ENCODE assay signal across 8 mouse cellular contexts in the genomic region with DNA sequence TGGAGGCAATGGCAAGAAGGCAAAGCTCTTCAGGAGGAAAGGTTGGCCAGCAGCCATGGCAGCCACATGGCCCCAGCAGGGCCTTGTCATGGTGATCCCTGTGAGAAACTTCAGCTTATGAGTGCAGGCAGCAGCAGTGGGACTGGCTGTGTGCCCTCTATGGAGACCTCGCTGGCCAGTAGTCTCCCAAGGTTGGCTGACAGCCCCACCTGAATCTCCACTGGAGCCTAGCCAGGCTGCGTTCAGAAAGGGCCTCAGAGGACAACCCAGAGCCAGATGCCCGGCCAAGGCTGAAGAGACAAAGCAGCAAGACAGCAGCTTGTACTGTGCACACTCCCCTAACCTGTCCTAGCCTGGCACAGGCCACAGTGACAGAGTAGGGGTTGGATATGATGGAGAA. TPM values are rescaled to one million over a fixed set of nuclear protein-coding genes. Genes with fewer than 3 reads are reported as not detected.
DNase-seq lines count a peak whose midpoint lies in the region; ATAC-seq and TF ChIP-seq lines count a peak whose summit lies in the region.
"Had no signal": no experiment of that assay in that cellular context is flagged by ENCODE, and none has a peak within 500 bp of the region (broad histone marks: within the 10 kb centered on the region; RNA-seq: fewer than 3 reads in every experiment).

No protein-coding gene starts in this region.

- peak; percentile 64; the same call in 1 of the 2 replicates for TF ChIP-seq EP300 in heart, adult 2 months (IDR thresholded peaks at IDR 0.05; ENCODE audit: insufficient read depth, low read depth, low read length)

- no peak overlapping the region for H3K4me3 ChIP-seq in heart, adult 2 months
- no peak overlapping the region for H3K4me3 ChIP-seq in kidney, adult 2 months (ENCODE audit: insufficient read depth, low read depth, low read length)

- H3K79me2 ChIP-seq in heart, adult 2 months (replicated peaks; ENCODE audit: control insufficient read depth, insufficient read depth, low read length) = no peaks in the 10 kb centered on the region

- peaks cover 2% of the 10 kb centered on the region; the same call in 1 of the 2 replicates for H3K36me3 ChIP-seq in heart, adult 2 months (ENCODE audit: control insufficient read depth, insufficient read depth, low read length)
- H3K36me3 ChIP-seq in kidney, adult 2 months (ENCODE audit: control insufficient read depth, insufficient read depth, low read length) = no peaks in the 10 kb centered on the region

- no peak for TF ChIP-seq CTCF in Patski (IDR thresholded peaks at IDR 0.05)
- no peak for TF ChIP-seq CTCF in heart, adult 2 months (IDR thresholded peaks at IDR 0.05)
- no peak for TF ChIP-seq CTCF in kidney, adult 2 months (conservative IDR thresholded peaks at IDR 0.05; ENCODE audit: insufficient read depth, insufficient read length, low read depth, low read length)

- intact Hi-C loops in heart, adult 2 months (cut with DNase I) = loop anchor here (2.0 kb wide), 1 partner anchor 18 kb away; no protein-coding TSS in a partner anchor

- in situ Hi-C loops in Patski (cut with MboI; ENCODE audit: low pct_unique_long_range_greater_than_20kb) = no loop called here

- POLR2A ChIA-PET in Patski (lab: Charles Lee) = interaction anchor here (1.2 to 2.2 kb wide), 3 partner anchors 19 to 47 kb away, joined by 4 to 5 read pairs (median 5); partner anchors contain the start of gene Slc25a10

- no peak for TF ChIP-seq POLR2A in heart, adult 2 months (IDR thresholded peaks at IDR 0.05; ENCODE audit: insufficient read depth, low read depth, low read length)
- TF ChIP-seq POLR2A in kidney, adult 2 months (IDR thresholded peaks at IDR 0.05; ENCODE audit: low read depth, low read length) = no peak

- CTCF ChIA-PET in Patski (lab: Charles Lee) = interaction anchor here (0.8 to 1.0 kb wide), 2 partner anchors 18 to 41 kb away, joined by 3 to 5 read pairs; no protein-coding TSS in a partner anchor

- peak; percentile 6 for ATAC-seq in Patski
- peak; percentile 55; the same call in 1 of the 2 replicates for ATAC-seq in cerebellum, adult (ENCODE audit: insufficient number of reproducible peaks, low FRiP score, low TSS enrichment)
- ATAC-seq in megakaryocyte-erythroid progenitor cell, adult 5-6 weeks (replicated peaks; ENCODE audit: low FRiP score, low TSS enrichment, poor library complexity, severe bottlenecking) = no peak

- H3K4me1 ChIP-seq in heart, adult 2 months (ENCODE audit: control insufficient read depth, insufficient read depth, low read length) = peaks cover 18% of the 10 kb centered on the region
- H3K4me1 ChIP-seq in kidney, adult 2 months (ENCODE audit: control insufficient read depth, insufficient read depth, low read length) = peaks cover 21% of the 10 kb centered on the region

- H3K9ac ChIP-seq in heart, adult 2 months (ENCODE audit: low read depth, low read length) = no peak overlapping the region
- H3K9ac ChIP-seq: liver, embryonic 14.5 days had no signal

- 35% methylated on average over 3 of the region's 3 CpGs for WGBS in heart, adult 2 months
- WGBS in kidney, adult 2 months = 25% methylated on average over 3 of the region's 3 CpGs

- peak overlapping the region; percentile 31; the same call in 1 of the 2 replicates for H3K27ac ChIP-seq in heart, adult 2 months
- peak overlapping the region; percentile 89 for H3K27ac ChIP-seq in kidney, adult 2 months (ENCODE audit: insufficient read depth, low read depth, low read length)
- H3K27ac ChIP-seq: liver, embryonic 14.5 days had no signal

- DNase-seq in Patski (ENCODE audit: low read depth, low spot score) = no peak
- DNase-seq in heart, adult 2 months = peak; percentile 77 to 88
- peak; percentile 93 for DNase-seq in kidney, adult 2 months
- peak; percentile 50 for DNase-seq in lung, postnatal 14 days
- DNase-seq in spleen, postnatal 36 days (ENCODE audit: low spot score in 2 of 2) = no peak

- H3K27me3 ChIP-seq in Patski = peaks cover 14% of the 10 kb centered on the region
- no peaks in the 10 kb centered on the region for H3K27me3 ChIP-seq in heart, adult 2 months (ENCODE audit: control insufficient read depth, insufficient read depth, low read length)
- H3K27me3 ChIP-seq in kidney, adult 2 months (replicated peaks; ENCODE audit: control insufficient read depth, insufficient read depth, low read length) = no peaks in the 10 kb centered on the region

RNA-seq across cellular contexts. Expression of gene Gcgr, which starts 8.0 kb away (rescaled TPM):
- not detected for polyA plus RNA-seq in Patski (2021)
- under 1 TPM; 0.68 to 0.73 TPM for total RNA-seq in heart, adult 2 months (2021)
- 2.1 and 2.3 TPM in 2 replicates for polyA plus RNA-seq in heart, adult 2 months (2012; rRNA removed)
- 52.8 and 77.3 TPM in 2 replicates for polyA plus RNA-seq in kidney, adult 2 months (2012; rRNA removed)
- not detected in 2 replicates for total RNA-seq in megakaryocyte-erythroid progenitor cell, adult 5-6 weeks (2014; fragmentation: Nextera tagmentation)
- not detected in 2 replicates for total RNA-seq in megakaryocyte-erythroid progenitor cell, adult 5-6 weeks (2017)

RNA-seq across cellular contexts. Expression of gene Mcrip1, which starts 11.0 kb away (rescaled TPM):
- 78.0 TPM for polyA plus RNA-seq in Patski (2021)
- total RNA-seq in heart, adult 2 months (2021) = 10 to 100 TPM; 38.5 to 43.9 TPM
- 84.9 and 97.4 TPM in 2 replicates for polyA plus RNA-seq in heart, adult 2 months (2012; rRNA removed)
- polyA plus RNA-seq in kidney, adult 2 months (2012; rRNA removed) = 129 and 131 TPM in 2 replicates
- 60.4 and 62.7 TPM in 2 replicates for total RNA-seq in megakaryocyte-erythroid progenitor cell, adult 5-6 weeks (2014; fragmentation: Nextera tagmentation)
- 18.5 and 18.8 TPM in 2 replicates for total RNA-seq in megakaryocyte-erythroid progenitor cell, adult 5-6 weeks (2017)

RNA-seq across cellular contexts. Expression of gene Ppp1r27, which starts 12.4 kb away (rescaled TPM):
- polyA plus RNA-seq in Patski (2021) = not detected
- under 1 TPM in 1 of 2 experiments, not detected in 1; 0.34 TPM for total RNA-seq in heart, adult 2 months (2021)
- 0.64 and 0.96 TPM in 2 replicates for polyA plus RNA-seq in heart, adult 2 months (2012; rRNA removed)
- polyA plus RNA-seq in kidney, adult 2 months (2012; rRNA removed) = 9.5 TPM in 1 of 2 replicates, not detected in the other
- not detected in 2 replicates for total RNA-seq in megakaryocyte-erythroid progenitor cell, adult 5-6 weeks (2014; fragmentation: Nextera tagmentation)
- total RNA-seq in megakaryocyte-erythroid progenitor cell, adult 5-6 weeks (2017) = not detected in 2 replicates
- polyA plus RNA-seq: liver, embryonic 14.5 days had no signal

RNA-seq across cellular contexts. Expression of gene P4hb, which starts 34.6 kb away (rescaled TPM):
- 661 TPM for polyA plus RNA-seq in Patski (2021)
- 100 to 1,000 TPM; 221 to 246 TPM for total RNA-seq in heart, adult 2 months (2021)
- polyA plus RNA-seq in heart, adult 2 months (2012; rRNA removed) = 115 and 174 TPM in 2 replicates
- 323 and 342 TPM in 2 replicates for polyA plus RNA-seq in kidney, adult 2 months (2012; rRNA removed)
- 236 and 270 TPM in 2 replicates for total RNA-seq in megakaryocyte-erythroid progenitor cell, adult 5-6 weeks (2014; fragmentation: Nextera tagmentation)
- 334 and 373 TPM in 2 replicates for total RNA-seq in megakaryocyte-erythroid progenitor cell, adult 5-6 weeks (2017)

RNA-seq across cellular contexts. Expression of gene Arhgdia, which starts 42.9 kb away (rescaled TPM):
- polyA plus RNA-seq in Patski (2021) = 439 TPM
- total RNA-seq in heart, adult 2 months (2021) = 100 to 1,000 TPM; 139 to 144 TPM
- 245 and 257 TPM in 2 replicates for polyA plus RNA-seq in heart, adult 2 months (2012; rRNA removed)
- 543 and 613 TPM in 2 replicates for polyA plus RNA-seq in kidney, adult 2 months (2012; rRNA removed)
- total RNA-seq in megakaryocyte-erythroid progenitor cell, adult 5-6 weeks (2014; fragmentation: Nextera tagmentation) = 248 and 334 TPM in 2 replicates
- 96.3 and 154 TPM in 2 replicates for total RNA-seq in megakaryocyte-erythroid progenitor cell, adult 5-6 weeks (2017)

Comparison
In these comparisons a context has a peak if more than half of its experiments do, and no peak if none do; other contexts are left out.
1. DNase-seq: peak in heart, adult 2 months (2 of 2), kidney, adult 2 months (single experiment) and lung, postnatal 14 days (single experiment); none in Patski (single experiment) and spleen, postnatal 36 days (0 of 2).
2. RNA of gene Gcgr, which starts 8.0 kb away (polyA plus RNA-seq): 52.8 to 77.3 TPM in kidney, adult 2 months; 2.1 to 2.3 TPM in heart, adult 2 months and not detected in Patski (single experiment); every median in the first group is over 10 times any median in the second.